Mouse (Mus musculus): Measurements from ENCODE around the gene Bpifa3.
"Not testable (repeated sequence)": the region's sequence is repeated elsewhere in the genome, so short reads cannot be mapped to it uniquely, and the experiment has no call there.

The Bpifa3 gene

DNA sequence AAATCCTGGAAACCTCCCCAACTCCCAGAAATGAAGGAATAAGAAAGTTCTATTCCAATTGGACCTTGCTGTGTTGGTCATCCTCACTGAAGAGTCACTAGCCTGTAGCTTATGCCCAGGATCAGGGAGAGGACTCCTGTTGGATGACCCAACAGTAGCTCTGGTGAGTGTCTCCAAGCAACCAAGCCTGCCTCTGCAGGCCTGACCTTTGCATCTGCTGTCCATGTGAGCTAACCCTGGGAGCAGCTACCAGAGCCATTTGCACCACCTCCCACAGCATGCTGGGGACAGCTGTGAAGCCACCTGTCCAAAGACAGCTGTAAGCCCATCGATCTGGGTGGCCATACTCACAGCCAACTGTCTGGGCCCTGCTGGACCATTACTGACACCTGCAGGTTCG lies at the start of gene Bpifa3:
Gene Bpifa3 (plus strand): TSS at position 217 of the 400 bp plus-strand sequence.
- DNase-seq (ENCODE audit: low spot score), result no peak

DNA sequence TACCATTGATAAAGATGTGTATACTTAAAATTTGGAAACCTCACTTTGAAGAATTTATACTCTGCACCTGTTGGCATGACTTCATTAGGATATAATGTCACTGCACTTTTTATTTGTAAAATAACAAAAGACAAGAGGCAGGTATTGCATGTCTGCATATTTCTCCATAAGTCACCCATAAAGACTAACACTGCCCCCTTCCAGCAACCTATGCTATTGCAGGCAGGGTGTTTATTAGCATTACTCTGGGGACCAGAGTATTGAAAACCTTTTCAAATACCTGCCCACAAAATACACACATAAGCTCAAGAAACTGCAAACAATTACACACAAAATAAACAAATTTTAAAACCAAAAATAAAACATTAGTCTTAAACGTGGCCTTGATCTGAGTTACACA lies 32.4 kb upstream of the Bpifa3 start:
- DNase-seq (ENCODE audit: low spot score), result no peak

DNA sequence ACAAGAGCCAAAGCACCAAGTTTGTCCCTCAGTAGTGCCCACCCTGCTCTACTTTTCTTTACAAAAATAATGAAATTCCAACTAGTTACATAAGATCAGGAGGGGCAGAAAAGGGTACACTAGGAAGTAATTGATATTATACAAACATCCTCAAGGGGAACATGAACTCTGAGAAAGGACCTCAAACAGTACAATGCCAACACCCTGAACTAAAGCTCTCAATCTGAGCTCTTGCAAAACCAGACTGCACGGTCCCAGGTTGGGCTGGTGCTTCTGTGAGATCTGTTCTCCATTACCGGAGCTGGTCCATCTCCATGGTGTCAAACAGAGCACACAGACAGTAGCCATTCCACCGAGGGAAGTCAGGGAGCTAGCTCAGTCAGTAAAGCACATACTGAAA lies 12.8 kb upstream of the Bpifa3 start:
- DNase-seq (ENCODE audit: low spot score), result no peak

DNA sequence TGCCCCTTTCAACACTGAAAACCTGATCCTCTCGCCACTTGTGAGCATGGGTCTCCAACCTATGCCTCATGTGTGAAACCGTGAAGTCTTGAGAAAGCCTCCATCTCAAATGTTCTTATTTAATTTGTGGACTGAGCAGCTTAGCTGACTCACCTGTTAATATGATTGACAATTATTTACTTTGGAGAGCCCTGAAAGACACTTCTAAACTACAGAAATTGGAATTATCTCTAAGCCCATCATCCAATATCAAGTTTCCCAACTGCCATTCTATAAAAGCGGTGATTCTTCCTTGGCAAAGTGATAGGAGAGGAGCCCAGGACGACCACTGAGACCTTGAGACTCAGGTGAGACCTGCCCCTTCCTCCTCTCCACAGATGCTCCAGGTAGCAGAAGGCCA lies 12.4 kb downstream of the Bpifa3 start, which contains the start of gene Bpifa1:
Gene Bpifa1 (plus strand): TSS at position 301 of the 400 bp plus-strand sequence.
- no peak for DNase-seq (ENCODE audit: low spot score)

DNA sequence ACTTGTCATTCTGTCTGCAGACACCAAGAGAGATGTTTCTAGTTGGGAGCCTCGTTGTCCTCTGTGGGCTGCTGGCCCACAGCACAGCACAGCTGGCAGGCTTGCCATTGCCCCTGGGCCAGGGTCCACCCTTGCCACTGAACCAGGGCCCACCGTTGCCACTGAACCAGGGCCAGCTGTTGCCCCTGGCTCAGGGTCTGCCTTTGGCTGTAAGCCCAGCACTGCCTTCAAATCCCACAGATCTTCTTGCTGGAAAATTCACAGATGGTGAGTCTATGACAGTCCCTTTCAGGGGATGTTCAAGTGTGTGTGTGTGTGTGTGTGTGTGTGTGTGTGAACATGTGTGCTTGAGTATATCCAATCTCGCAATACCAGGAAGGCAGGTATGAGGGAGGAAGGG lies 13.6 kb downstream of the Bpifa3 start:
- no peak for DNase-seq (ENCODE audit: low spot score)

DNA sequence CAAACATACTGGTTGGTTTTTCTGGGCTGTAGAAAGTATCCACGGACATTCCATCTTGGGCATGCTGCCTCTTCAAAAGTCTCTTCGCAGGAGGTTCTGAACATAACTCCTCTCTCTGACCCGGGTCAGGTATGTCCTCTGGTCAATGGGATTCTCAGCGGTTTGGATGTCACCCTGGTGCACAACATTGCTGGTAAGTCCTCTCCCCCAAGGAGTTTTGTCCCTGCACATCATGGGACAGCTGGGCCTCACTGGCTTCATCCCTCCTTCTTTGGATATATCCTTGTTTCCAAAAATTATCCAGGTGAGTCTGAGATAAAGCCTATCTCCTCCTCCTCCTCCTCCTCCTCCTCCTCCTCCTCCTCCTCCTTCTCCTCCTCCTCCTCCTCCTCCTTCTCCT lies 17.4 kb downstream of the Bpifa3 start:
- no peak for DNase-seq (ENCODE audit: low spot score)

DNA sequence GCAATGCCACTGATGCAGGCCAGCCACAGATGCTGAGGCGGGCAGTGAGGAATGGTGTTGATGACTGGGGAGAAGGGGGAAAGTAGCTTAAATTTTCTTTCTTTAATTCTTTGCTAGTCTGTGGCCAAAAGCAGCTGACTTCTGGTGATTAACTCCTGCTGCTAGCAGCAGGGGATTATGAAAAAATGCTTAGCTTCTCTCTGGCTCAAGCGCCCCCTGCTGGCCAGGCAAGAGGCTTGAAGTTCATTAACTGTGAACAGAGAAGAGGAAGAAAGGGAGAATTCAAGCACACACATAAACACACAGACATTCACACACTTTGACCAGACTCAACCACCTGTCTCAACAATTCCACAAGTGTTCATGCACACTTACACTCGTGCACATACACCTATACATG lies 28.3 kb downstream of the Bpifa3 start:
- DNase-seq (ENCODE audit: low spot score), result no peak

DNA sequence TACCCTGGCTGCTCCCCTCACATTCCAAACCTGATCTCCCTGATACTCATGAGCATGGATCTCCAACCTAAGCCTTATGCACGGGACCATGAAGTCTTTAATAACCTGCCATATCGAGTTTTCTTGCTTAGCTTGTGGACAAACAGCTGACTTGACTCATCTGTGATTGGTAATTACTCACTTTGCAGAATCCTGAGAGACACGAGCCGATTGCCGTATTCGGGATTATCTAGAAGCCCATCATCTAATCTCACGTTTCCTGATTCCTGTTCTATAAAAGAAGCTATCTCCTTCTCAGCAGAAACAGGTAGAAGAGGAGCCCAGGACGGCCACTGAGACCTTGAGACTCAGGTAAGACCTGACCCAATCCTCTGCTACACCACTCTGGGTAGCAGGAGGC lies 32.2 kb downstream of the Bpifa3 start, which contains the start of gene Bpifa5:
Gene Bpifa5 (plus strand): TSS at position 301 of the 400 bp plus-strand sequence.
- no peak for DNase-seq (ENCODE audit: low spot score)

DNA sequence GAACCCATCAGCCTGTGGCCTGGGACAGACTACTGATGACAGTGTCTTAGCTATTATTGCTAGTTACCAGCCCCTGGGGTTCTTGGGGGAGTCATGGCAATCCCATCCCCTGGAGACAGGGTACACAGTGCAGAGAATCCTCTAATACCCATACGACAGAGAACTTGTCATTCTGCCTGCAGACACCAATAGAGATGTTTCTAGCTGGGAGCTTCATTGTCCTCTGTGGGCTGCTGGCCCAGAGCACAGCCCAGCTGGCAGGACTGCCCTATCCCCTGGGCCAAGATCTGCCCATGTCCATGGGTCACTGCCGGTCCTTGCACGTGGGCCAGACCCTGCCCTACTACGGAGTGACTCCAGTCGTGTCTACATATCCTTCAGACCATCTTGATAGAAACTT lies 33.2 kb downstream of the Bpifa3 start:
- DNase-seq (ENCODE audit: low spot score), result no peak

DNA sequence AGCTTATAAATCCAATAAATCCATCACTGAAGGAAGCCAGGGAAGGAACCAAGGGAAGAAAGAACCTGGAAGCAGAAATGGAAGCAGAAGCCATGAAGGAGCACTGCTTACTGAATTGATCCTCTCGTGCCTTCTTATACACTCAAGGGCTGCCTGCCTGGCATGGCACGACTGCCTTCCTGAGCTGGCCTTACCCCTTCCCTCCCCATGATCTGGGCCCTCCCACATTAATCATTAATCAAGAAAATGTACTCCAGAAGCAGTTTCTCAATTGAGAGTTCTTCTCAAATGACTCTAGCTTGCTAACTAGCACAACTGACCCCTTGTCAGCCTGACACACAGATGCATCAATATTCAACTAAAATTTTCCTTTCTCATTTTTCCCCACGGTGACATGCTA lies 39.0 kb downstream of the Bpifa3 start:
- DNase-seq (ENCODE audit: low spot score), result no peak

DNA sequence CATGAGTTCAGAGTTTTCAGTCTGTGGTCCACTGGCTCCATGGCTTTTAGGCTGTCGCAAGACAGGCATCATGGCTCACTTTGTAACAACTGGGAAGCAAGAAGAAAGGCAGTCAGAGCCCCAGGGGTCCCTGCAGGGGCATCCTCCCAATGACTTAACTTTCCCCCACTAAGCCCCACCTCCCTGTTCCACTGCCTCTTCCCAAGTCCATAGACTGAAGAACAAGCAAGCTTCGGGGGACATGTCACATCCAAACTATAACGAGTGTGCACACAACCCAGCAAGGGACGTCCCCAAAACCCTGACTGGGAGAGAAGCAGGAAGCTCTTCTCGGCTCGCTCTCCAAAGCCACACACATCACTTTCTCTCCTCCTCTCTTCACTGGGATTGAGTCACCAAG lies 41.5 kb downstream of the Bpifa3 start:
- DNase-seq (ENCODE audit: low spot score), result no peak

DNA sequence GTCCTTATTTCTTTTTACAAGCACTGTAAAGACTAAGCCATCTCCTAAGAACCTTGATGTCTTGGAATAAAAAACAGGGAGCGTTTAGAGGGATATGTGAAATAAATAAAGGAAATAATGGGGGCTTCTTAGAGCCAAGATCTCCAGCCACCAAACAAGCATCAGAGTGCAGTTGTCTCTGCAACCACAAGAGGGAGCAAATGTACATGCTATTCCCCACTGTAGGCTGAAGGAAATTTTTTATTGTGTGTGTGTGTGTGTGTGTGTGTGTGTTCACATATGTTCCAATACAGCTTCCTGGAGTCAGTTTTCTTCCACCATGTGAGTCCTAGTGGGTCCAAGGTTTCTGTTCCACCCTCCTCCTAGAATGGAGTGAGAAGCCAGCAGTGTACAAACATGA lies 43.2 kb downstream of the Bpifa3 start:
- DNase-seq (ENCODE audit: low spot score), result peak; percentile 17

DNA sequence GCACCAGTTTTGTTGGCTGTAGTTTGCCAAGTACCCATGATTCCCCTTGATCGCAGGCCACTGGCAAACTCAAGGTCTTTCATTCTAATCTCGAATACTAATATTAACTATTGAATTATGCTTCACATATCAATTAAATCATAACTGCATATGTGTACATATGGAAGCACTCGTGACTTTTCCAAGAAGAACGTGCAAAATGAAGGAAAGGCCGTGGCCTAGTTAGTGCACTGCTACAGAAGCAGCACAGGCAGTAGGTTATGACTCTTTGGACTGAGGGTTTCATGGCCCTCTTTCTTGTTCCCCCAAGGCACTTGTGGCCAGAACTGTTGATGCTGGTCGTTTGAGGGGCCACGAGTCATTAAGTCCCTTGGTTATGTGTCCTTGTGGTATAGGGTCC lies 51.8 kb downstream of the Bpifa3 start:
- not testable (repeated sequence) for DNase-seq (ENCODE audit: low spot score)

DNA sequence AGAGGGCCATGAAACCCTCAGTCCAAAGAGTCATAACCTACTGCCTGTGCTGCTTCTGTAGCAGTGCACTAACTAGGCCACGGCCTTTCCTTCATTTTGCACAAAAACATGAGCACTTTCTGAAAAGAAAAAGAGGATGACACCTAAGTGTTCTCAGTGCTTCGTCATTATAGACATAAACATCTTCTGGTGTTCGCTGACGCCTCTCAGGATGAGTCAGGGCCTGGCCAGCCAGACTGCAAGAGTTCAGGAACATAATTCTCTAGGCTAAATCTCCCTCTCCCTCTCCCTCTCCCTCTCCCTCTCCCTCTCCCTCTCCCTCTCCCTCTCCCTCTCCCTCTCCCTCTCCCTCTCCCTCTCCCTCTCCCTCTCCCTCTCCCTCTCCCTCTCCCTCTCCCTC lies 52.9 kb downstream of the Bpifa3 start:
- DNase-seq (ENCODE audit: low spot score), result not testable (repeated sequence)

DNA sequence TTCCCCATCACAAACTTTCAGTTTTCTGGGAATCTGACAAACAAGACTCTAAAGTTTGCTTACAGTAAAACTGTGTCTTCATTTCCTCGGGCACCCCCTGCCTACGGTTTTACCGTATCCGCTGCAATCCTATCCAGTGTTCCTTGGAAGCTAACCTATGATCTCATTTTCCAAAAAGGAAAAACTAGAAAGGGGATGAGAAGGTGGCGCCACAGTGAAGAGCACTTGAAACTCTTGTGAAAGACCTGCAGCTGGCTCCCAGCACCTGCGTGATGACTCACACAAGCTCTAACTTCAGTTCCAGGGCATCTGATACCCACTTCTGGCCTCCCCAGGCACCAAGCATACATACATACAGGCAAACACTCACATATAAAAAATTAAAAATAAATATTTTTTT lies 55.2 kb downstream of the Bpifa3 start:
- DNase-seq (ENCODE audit: low spot score), result no peak

DNA sequence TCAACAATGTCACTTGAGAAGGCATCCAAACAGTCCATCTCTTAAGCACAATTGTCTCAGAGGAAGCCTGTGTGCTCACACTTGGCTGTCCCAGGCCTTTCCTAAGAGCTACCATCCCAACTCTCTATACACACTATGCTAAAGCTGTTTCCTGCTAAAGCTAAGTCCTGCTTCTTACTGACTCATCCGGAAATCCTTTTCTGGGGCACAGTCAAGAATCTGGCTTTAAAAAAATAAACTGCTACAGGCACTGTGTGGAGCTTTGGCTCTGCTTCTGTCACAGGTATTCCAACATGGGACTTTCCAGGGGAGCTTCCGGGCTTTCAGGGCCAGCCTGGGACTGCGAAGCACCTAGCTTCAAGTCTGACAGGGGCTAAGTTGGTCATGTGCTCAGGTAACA lies 55.6 kb downstream of the Bpifa3 start:
- no peak for DNase-seq (ENCODE audit: low spot score)

DNA sequence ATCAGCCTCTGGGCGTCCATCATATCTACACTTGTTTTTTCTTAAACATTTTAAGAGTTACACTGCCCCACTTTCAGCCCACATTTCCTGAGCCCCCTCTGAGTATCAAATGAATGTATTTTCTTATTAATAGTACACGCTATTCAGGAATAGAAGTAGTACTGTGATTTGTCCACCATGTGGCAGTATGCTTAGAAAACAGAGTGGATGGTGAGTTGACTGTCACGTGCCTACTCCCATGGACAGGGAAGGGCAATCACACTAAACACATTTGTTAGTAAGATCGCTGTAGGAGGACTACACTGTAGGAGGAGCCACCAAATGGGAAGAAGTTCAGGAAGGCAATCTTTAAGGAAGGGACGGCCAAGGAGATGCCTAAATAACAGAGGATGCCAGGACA lies 57.3 kb downstream of the Bpifa3 start:
- no peak for DNase-seq (ENCODE audit: low spot score)
